Mouse (Mus musculus): ENCODE results near the gene Ndst2. TPM values are rescaled to one million over a fixed set of nuclear protein-coding genes. Genes with fewer than 3 reads are reported as not detected.

Gene Ndst2
- total RNA-seq, 2 experiments from 2014 or later, result 33.1 to 146 TPM

Other genes starting within 250 kb of the Ndst2 start
- gene Mss51, start 237.7 kb downstream of the Ndst2 start, total RNA-seq (2015; ENCODE audit: low replicate concordance), result 8.0 and 20.2 TPM in 2 replicates
- 5.6 and 15.4 TPM in 2 replicates for gene Mss51, start 237.7 kb downstream of the Ndst2 start, total RNA-seq (2017; ENCODE audit: low replicate concordance)
- 246 and 256 TPM in 2 replicates for gene Ppp3cb, start 188.0 kb downstream of the Ndst2 start, total RNA-seq (2015; ENCODE audit: low replicate concordance)
- gene Ppp3cb, start 188.0 kb downstream of the Ndst2 start, total RNA-seq (2017; ENCODE audit: low replicate concordance), result 136 and 181 TPM in 2 replicates
- gene Usp54, start 93.5 kb downstream of the Ndst2 start, total RNA-seq (2015; ENCODE audit: low replicate concordance), result 4.0 and 8.4 TPM in 2 replicates
- 4.7 and 5.5 TPM in 2 replicates for gene Usp54, start 93.5 kb downstream of the Ndst2 start, total RNA-seq (2017; ENCODE audit: low replicate concordance)
- gene Myoz1, start 78.0 kb downstream of the Ndst2 start, total RNA-seq (2015; ENCODE audit: low replicate concordance), result not detected in 2 replicates
- not detected in 2 replicates for gene Myoz1, start 78.0 kb downstream of the Ndst2 start, total RNA-seq (2017; ENCODE audit: low replicate concordance)
- not detected in 2 replicates for gene Synpo2l, start 66.2 kb downstream of the Ndst2 start, total RNA-seq (2015; ENCODE audit: low replicate concordance)
- not detected in 2 replicates for gene Synpo2l, start 66.2 kb downstream of the Ndst2 start, total RNA-seq (2017; ENCODE audit: low replicate concordance)
- gene Sec24c, start 60.3 kb downstream of the Ndst2 start, total RNA-seq (2015; ENCODE audit: low replicate concordance), result 53.3 and 56.2 TPM in 2 replicates
- 34.0 and 80.6 TPM in 2 replicates for gene Sec24c, start 60.3 kb downstream of the Ndst2 start, total RNA-seq (2017; ENCODE audit: low replicate concordance)
- 5.9 and 10.1 TPM in 2 replicates for gene Fut11, start 39.6 kb downstream of the Ndst2 start, total RNA-seq (2015; ENCODE audit: low replicate concordance)
- gene Fut11, start 39.6 kb downstream of the Ndst2 start, total RNA-seq (2017; ENCODE audit: low replicate concordance), result 6.0 and 10.7 TPM in 2 replicates
- gene Chchd1, start 31.6 kb downstream of the Ndst2 start, total RNA-seq (2015; ENCODE audit: low replicate concordance), result 61.6 and 64.1 TPM in 2 replicates
- 14.1 and 65.5 TPM in 2 replicates for gene Chchd1, start 31.6 kb downstream of the Ndst2 start, total RNA-seq (2017; ENCODE audit: low replicate concordance)
- gene Zswim8, start 27.0 kb downstream of the Ndst2 start, total RNA-seq (2015; ENCODE audit: low replicate concordance), result 59.5 and 62.5 TPM in 2 replicates
- gene Zswim8, start 27.0 kb downstream of the Ndst2 start, total RNA-seq (2017; ENCODE audit: low replicate concordance), result 29.8 and 30.5 TPM in 2 replicates
- 6.7 and 7.2 TPM in 2 replicates for gene Camk2g, start 59.5 kb upstream of the Ndst2 start, total RNA-seq (2015; ENCODE audit: low replicate concordance)
- gene Camk2g, start 59.5 kb upstream of the Ndst2 start, total RNA-seq (2017; ENCODE audit: low replicate concordance), result 3.6 and 6.9 TPM in 2 replicates
- 2.5 TPM in 1 of 2 replicates, not detected in the other for gene Plau, start 102.1 kb upstream of the Ndst2 start, total RNA-seq (2015; ENCODE audit: low replicate concordance)
- gene Plau, start 102.1 kb upstream of the Ndst2 start, total RNA-seq (2017; ENCODE audit: low replicate concordance), result 1.6 and 2.1 TPM in 2 replicates
- gene Vcl, start 194.8 kb upstream of the Ndst2 start, total RNA-seq (2015; ENCODE audit: low replicate concordance), result 37.5 and 45.3 TPM in 2 replicates
- gene Vcl, start 194.8 kb upstream of the Ndst2 start, total RNA-seq (2017; ENCODE audit: low replicate concordance), result 32.4 and 38.9 TPM in 2 replicates

Data from erythroid progenitor cell, adult 5-6 weeks (primary cell).